Mouse (Mus musculus): ENCODE measurements around the gene Fbxw7.

DNA sequence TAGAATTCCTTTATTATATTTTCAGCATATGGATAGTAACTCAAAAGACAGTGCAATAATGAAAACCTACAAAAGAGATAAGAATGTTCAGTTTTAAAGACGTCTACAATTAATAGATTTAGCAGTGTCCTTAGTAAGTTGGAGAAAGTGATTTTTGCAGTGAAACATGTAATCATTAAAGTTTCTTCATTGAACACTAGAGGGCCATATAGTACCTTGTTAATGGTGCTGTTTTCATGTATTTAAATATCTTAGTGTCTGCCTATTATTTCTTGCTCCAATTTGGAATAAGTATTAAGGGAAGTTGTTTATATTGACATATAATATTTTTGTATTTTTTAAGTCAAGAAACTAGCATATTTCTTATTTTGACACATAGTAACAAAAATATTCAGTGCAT lies 99.2 kb downstream of the Fbxw7 start:
- TF ChIP-seq CTCF (IDR thresholded peaks at IDR 0.05; ENCODE audit: low read depth, low read length) = no peak
- TF ChIP-seq POLR2A (IDR thresholded peaks at IDR 0.05; ENCODE audit: insufficient read depth, low read length) = no peak
- TF ChIP-seq EP300 (IDR thresholded peaks at IDR 0.05; ENCODE audit: insufficient read depth, low read depth, low read length) = no peak
